Mouse (Mus musculus) heart, adult 11 months (tissue): Measurements from ENCODE around the gene Acer1.
"Not testable (repeated sequence)": the region's sequence is repeated elsewhere in the genome, so short reads cannot be mapped to it uniquely, and the experiment has no call there.

Source experiments
- DNase-seq: peaks from one replicate; pipeline ENCODE4 v3.0.0; 2022

Acer1 gene

GRCm38 (mm10) chr17:56936731-56937130 is 45.2 kb downstream of the Acer1 start:
- peak; percentile 59 for DNase-seq

DNA sequence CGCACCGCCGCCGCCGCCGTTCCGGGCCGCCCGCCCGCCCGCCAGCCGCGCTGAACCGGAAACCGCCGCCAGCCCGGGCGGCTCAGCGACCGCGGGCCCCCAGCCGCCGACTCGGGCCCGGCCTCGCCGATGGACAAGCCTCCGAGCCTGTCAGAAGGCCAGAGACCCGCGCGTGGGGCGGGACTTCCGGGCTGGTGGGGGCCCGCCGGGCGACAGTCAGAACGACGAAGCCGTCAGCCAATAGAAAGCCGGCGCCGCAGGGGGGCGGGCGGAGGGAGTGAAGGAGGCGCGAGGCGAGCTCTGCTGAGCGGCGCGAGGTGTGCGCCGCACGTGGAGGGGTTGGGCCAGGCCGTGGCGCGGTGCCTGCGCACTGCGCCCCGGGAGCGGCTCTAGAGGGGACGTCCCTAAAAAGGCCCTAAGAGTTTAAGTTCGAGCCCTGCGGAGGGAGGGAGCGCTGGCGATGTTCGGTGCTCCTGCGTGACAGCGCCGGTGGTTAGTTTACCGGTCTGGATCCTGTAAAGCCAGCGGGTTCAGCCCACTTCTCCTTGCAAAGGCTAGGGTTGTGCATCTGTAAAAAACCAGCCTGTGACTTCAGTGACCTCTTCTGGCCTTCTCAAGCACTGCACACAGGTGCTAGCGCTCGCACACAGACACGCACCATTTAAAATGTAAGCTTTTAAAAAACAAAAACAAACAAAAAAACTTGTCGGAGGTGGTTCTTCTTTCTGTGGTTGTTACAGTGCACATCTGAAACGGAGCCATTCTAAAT is 46.4 kb downstream of the Acer1 start, which contains the start of gene Mllt1:
TSS of gene Mllt1 (minus strand) at position 53 of the 769 bp plus-strand sequence.
- peak; percentile 100 for DNase-seq

- DNase-seq: no peak
Measured at GRCm38 (mm10) chr17:56934545-56935330, 47.2 kb downstream of the Acer1 start.

DNA sequence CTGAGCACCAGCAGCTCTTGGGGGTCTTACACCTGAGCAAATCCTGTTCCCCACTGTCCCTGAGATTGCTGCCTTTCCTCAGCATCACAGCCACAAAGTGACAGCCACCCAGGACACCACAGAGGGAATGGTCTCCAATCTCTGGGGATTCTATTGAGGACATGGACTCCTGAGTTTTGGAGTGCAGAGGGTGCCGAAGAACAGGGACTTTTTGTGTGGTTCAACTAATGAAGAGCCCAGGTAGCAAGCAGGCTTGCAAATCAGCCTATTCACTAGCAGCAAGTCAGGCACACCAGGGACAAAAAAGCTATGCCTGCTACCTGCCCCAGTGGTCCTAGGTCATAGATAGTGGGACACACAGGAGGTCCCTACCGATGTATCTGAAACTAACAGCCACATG is 48.5 kb downstream of the Acer1 start:
- DNase-seq: peak; percentile 75

GRCm38 (mm10) chr17:56930026-56930425 is 51.9 kb downstream of the Acer1 start:
- DNase-seq: peak; percentile 91

DNA sequence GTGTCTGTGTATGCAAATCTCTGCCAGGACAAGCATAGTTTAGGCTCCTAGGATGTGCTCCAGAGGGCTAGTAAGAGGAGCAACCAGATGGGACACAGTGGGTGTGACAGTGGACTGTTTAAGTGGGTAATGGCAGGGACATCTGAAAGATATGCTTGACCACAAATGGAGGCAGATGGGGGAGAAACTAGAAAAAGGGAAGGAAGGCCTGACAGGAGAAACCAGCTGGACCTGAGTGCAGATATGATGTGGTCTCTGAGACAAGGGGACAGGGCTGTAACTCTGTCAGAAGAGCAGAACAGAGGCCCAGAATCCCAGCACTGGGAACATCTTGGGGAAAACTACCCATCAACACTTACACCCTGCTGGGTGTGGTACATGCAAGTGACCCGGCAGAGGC is 52.4 kb downstream of the Acer1 start:
- peak; percentile 82 for DNase-seq

- peak; percentile 77 for DNase-seq
Measured at GRCm38 (mm10) chr17:56929101-56929500, 52.8 kb downstream of the Acer1 start.

- peak; percentile 55 for DNase-seq
Measured at GRCm38 (mm10) chr17:56925998-56926397, 55.9 kb downstream of the Acer1 start.

GRCm38 (mm10) chr17:56919725-56920124 is 62.2 kb downstream of the Acer1 start:
- DNase-seq: peak; percentile 78

- DNase-seq: no peak
Measured at GRCm38 (mm10) chr17:56917166-56917565, 64.8 kb downstream of the Acer1 start.

GRCm38 (mm10) chr17:56913444-56913843 is 68.5 kb downstream of the Acer1 start:
- DNase-seq: no peak

GRCm38 (mm10) chr17:56913023-56913422 is 68.9 kb downstream of the Acer1 start:
- no peak for DNase-seq

GRCm38 (mm10) chr17:56909764-56910163 is 72.2 kb downstream of the Acer1 start:
- DNase-seq: not testable (repeated sequence)

DNA sequence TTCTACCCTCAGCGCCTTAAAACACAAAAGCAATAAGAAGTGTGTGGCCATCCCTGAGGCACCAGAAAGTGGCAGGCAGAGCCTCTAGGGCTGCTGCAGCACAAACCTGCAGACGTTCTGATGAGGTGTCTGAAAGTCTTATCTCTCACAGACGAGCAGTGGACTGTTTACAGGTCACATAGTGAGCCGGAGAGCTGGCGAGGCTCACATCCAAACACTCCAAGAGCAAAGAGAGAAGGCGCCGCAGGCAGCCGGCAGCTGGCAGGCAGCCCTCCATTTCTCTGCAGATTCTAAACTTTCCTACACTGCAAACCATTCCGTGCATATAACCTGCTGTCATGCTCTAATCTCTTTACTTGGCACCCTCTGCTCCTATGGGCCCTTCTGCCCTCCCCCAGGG is 74.0 kb downstream of the Acer1 start:
- no peak for DNase-seq

DNA sequence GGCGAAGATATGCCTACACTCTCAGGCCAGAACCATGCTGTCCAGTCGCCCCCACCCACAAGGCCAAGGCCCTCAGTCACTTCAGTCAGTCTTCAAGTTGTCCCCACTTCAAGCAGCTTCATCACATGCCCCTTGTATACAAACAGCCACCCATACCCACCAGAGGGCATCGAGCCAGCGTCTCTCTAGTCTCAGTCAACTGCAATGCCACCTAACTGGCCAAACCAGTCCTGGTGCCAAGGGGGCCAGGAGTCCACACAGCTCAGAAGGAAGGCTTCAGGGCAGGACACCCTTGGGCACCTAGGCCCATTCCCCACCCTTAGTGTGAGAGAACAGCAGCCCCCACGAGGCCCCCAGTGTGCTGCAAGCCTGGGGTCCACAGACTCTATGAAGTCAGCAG is 74.8 kb downstream of the Acer1 start:
- DNase-seq: no peak

DNA sequence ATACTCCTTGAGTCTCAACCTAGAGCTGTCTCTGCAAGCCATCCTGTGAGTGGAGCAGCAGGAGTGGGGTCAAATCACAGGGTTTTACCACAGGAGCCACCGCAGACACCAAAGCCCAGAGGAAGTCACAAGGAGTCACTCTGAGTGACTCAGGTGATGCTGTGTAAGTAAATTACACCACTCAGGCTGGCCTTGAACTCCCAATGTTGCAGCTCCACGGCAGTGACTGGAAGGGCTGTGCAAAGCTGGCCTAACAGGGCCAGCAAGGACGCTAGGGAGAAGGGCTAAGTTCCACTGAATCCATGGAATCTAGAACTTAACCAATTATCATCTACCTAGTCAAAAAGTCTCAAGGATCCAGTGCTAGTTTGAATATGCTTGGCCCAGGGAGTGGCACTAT is 75.8 kb downstream of the Acer1 start:
- no peak for DNase-seq
